Mouse (Mus musculus): ENCODE measurements at regions not wholly inside any gene's neighbourhood (a gene's known extent, or its start where the extent isn't known, plus 50 kb on each side); places are given as distances from the start of the nearest gene placed in this dataset.

- TF ChIP-seq MAX (IDR thresholded peaks at IDR 0.05; ENCODE audit: low read depth) (no peak), POLR2A (IDR thresholded peaks at IDR 0.05; ENCODE audit: insufficient read length, low read depth) (no peak), POLR2AphosphoS2 (IDR thresholded peaks at IDR 0.05; ENCODE audit: insufficient read length, low read depth) (no peak), CEBPB (IDR thresholded peaks at IDR 0.05; ENCODE audit: insufficient read depth, poor library complexity, severe bottlenecking) (no peak), SRF (IDR thresholded peaks at IDR 0.05; ENCODE audit: control insufficient read depth, insufficient read length, low read depth) (no peak)
Measured at GRCm38 (mm10) chr14:98629026-98629425, 365.1 kb downstream of the Rpl36a-ps1 start.

Measured in myocyte (in vitro differentiated cells).